Mouse (Mus musculus) megakaryocyte progenitor cell, adult 5-6 weeks (primary cell): Measurements from ENCODE around the gene Mfap3. TPM values are rescaled to one million over a fixed set of nuclear protein-coding genes. Genes with fewer than 3 reads are reported as not detected.

Experiments used
- ATAC-seq: replicated peaks from 2 replicates; pipeline ENCODE4 v1.8.0; 2016; ENCODE audit warnings: mild to moderate bottlenecking, moderate TSS enrichment, inconsistent platforms; ENCODE audit not compliant: poor library complexity
- total RNA-seq, 2 experiments: library from RNA; stranded (forward) in 1 of 2; stranded (reverse) in 1 of 2; fragments of 157-497, 149-512 nt in 1 of 2; fragments of 200-1000 nt in 1 of 2; gene quantifications; 2 replicates each; pipeline versions ENCODE4 v1.2.3 to v1.2.4; 2015 to 2017

The Mfap3 gene
- total RNA-seq (2015): 24.0 and 25.7 TPM in 2 replicates
- 24.0 and 26.7 TPM in 2 replicates for total RNA-seq (2017)

DNA sequence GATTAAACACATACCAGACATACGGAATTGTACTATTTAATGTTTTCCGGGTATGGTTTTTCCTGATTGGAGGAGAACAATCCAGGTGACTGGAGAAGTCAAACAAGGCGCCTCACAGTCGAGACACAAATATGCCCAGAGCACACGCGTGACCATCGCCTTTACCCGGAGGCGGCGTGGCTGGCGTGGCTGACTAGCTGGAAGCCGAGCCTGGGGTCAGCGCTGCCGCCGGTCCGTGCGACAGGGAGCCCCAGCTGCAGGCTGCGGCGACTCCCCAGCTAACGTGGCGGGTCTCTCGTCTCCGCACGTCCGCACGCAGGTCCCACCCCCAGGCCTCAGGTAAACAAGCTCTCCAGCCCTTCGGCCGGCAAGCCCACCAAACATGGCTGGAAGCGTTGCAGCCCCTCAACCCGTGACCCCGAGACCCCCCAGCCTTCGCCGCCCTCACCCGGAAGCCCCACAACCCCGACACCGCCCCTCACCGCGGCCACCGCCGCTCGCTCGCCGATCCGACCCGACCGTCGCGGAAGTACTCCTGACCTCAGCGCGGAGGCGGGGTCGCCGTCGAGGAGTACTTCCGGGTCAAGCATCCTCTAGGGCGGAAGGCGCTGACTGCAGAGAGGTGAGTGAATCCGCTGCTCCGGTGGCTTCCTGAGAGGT lies at the start of gene Mfap3, which contains the start of gene Fam114a2:
Mfap3 (plus strand) TSS at position 574 of the 660 bp plus-strand sequence.
Fam114a2 (minus strand) TSS at position 527 of the 660 bp plus-strand sequence.
- peak; percentile 98 for ATAC-seq

DNA sequence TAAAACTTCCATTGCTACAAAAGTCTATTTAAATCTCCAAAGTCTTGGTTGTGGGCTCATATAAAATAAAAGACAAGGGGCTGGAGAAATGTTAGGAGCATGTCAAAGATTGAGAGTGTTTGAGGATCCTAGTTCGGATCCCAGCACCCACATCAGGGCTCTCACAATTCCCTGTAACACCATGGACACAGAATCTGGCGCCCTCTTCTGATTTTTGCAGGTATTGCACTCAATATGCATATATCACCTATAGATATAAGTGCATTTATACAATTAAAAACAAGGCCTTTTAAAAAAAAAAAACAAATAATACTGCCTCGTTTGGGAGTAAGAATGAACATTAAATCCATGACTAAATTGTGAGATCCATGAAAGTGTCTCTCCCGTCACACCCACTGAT lies 49.8 kb upstream of the Mfap3 start:
- ATAC-seq: no peak

DNA sequence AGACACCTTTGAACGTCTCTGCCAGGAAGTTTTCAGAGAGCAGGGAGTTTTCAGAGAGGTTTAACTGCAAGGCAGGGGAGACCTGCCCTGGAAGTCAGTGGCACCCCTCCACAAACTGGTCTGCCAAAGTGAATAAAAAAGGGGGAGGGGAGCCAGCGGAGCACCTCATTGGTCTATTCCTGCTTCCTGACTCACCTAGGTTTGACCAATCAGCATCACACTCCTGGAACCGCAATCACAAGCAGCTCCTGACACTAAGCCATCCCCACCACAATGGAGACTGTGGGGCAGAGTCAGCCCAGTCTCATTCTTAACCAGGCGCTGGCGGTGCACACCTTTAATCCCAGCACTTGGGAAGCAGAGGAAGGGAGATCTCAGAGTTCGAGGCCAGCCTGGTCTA lies 48.4 kb upstream of the Mfap3 start:
- no peak for ATAC-seq

DNA sequence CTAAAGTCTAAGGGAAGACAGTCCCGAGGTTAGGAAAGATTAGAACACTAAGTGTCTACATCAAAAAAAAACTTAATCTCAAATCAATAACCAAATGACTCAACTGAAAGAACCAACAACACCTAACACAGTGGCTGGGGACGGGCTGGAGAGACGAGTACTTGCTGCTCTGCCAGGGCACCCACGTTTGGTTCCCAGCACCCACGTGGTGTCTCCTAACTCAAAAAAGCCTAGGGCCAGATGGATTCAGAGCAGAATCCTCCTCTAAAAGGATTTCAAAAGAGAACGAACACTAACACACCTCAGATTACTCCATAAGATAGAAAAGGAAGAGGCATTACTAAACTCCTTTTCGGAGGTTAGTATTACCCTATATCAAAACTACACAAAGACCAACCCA lies 47.5 kb upstream of the Mfap3 start:
- ATAC-seq: no peak

DNA sequence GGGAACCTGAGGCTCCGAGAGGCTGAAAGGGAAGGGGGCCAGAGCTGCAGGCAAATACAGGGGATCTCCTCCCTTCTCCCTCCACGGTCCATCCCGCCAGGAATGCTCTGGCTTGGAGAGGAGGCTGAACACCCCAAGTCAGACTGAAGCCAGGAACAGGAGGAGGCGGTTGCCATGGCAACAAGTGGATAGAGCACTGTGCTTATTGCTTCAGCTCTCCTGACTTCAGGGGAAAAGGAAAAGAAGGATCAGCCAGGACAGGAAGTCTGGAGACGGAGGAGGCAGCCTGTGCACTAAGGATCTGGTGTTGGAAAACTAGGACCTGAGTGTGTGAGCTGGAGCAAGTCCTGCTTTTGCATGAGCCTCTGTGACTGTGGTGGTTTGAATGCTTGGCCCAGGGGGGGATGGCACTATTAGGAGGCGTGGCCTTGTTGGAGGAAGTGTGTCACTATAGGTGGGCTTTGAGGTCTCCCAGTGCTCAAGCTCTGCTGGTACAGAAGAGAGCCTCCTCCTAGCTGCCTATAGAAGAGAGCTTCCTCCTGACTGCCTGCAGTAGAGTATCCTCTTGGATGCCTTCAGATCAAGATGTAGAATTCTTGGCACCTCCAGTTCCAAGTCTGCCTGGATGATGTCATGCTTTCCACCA lies 44.0 kb upstream of the Mfap3 start:
- no peak for ATAC-seq

DNA sequence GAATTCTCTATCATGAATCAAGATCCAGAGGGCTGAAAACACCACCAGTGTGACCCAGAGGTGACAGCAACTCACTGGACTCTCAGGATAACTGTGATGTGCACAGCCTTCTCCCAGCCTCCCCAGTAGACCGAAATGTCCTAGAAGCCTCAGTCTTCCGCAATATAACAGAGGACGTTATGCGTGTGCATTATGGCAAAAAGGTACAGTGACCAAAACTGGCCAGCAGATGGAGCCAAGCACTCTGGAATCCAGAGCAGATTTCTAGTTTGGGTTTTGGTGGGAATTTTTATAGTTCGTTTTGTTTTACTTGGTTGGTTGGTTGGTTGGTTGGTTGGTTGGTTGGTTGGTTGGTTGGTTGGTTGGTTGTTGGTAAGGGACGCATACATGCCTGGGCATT lies 43.3 kb upstream of the Mfap3 start:
- peak; percentile 86 for ATAC-seq

DNA sequence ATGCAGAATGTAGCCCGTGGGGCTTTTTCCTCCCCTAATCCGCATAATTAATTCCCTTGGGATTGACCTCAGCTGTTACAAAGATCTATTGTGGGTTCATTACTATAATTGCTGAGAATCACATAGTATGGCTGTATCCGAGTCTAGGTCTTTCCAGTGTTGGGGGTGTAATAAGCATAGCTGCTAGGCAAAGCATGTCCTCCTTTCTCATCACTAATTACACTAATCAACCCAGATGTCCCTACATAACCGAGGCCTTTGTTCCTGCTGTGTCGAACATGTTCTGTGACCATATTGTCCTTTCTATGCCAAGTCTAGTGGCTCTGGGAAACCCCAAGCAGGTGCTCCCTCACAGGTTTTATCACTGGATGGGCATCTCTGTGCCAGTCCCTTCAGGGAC lies 40.4 kb upstream of the Mfap3 start:
- no peak for ATAC-seq

DNA sequence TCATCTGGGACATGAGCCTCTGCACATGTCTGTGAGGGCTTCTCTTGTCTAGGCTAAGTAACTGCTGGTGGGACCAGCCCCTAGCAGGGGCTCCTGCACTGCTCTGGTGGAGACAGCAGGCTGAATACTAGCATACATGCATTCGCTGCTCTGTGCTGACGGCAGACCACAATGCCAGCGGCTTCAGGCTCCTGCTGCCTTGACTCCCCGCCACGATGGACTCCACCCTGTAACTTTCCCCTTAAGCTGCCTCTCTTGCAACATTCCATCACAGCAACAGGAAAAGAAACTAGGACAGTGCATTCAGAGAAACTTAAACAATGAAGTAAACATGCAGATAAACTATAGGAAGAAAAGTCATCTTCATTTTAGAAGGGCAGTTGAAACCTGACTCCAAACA lies 30.0 kb upstream of the Mfap3 start:
- no peak for ATAC-seq

DNA sequence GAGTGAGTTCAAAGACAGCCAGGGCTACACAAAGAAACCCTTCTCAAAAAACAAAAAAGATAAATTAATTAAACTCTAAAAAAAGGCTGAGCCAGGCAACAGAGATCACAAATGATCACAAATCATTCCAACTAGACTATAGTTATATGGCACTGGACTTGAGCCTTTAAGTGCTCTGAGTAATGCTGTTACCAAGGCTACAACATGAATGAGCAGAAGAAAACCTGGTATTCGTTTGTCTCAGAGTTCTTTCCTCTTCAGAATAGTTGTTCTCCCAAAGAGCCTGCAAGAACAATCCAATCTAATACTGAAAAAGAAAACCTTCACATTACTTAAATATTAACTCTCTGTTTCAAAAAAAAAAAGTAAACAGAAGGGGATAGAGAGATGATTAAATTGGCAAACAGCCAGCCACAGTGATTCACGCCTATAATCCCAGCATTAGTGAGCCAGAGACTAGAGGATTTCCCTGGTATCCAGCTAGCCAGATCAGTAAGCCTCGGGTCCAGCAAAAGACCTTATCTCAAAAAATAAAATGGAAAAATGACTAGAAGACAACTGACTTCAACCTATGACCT lies 21.9 kb upstream of the Mfap3 start:
- ATAC-seq: no peak

DNA sequence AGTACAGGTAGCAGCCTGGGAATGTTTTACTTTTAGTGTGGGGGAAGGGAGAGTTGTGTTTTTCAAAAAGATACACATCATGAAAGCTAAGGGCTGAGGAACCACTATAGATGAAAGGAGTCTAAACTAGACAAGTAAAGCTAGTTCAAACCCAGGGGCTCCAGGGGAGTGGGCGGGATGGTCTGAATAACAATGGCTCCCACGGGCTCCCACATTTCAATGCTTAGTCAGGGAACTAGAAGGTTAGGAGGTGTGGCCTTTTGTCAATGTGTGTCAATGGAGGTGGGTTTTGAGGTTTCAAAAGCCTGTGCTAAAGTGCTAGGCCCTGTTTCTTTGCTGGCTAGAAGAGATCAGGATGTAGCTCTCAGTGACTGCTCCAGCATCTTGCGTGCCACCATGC lies 20.8 kb upstream of the Mfap3 start:
- ATAC-seq: no peak

DNA sequence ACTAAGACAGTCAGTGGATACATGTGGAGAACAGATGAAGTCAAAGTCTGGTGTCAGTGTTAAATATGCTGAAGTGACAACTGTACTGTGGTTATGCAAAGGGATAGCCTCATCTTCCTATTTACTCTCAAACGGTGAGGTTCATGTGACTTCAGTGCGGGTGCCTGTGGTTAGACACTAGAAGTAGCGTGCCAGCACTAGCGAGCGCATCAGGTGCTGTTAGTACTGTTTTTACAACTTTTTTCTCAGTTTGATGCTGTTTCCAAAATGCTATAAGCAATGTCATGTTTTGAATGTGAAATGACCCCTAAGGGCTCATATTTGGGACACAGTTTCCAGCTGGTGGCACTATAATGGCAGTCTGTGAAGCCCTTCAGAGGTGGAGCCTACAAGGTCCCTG lies 20.2 kb upstream of the Mfap3 start:
- ATAC-seq: no peak

DNA sequence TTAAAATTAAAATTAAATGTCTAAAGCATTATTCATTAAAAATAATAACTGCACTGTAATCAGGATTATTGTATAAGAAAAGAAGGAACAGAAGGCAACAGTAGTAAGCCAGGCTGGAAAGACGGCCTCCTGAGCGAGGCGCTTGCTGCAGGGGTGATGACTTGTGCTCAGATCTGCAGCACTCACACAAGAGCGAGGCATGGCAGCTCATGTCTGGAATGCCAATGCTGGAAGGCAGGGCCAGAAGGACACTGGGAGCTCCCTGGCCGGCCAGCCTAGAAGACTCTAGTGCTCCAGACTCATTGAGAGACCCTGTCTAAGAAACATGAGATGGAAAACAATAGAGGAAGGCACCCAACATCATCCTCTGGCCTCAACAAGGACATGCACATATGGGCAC lies 15.3 kb upstream of the Mfap3 start:
- ATAC-seq: no peak

DNA sequence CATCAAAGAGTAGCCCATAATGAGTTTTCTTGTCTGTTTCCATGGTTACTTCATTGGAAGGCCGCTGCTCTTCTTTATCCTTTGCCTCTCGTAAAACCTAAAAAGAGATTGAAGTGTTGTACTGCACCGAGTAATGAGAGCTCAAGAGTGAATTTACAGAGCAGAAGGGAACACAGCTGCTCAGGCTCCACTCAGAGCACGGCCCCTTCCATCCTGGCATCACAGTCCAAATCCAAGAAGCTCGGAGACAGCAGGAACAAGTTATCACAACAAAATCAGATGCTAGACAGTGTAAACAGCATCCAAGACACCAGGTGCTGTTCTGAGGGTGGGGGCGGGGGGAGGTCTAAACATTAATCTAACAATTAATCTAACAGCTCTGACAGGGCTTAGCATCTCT lies 11.6 kb upstream of the Mfap3 start:
- ATAC-seq: no peak

DNA sequence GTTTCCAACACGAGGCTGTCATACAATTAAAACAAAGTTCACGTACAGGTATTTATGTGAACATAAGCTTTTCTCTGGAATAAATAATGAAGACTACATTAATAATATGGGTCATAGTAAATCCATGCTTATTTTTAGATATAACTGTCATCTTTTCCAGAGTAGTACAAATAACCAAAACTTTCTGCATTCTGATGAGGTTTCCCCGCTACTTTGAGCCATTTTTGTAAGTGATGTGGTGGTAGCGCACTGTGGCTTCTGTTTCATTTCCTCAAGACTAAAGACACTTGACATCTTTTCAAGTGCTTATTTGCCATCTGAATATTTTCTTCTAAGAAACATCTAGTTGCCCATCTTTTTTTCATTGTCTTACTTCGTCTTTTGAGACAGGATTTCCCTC lies 3.2 kb upstream of the Mfap3 start:
- ATAC-seq: no peak

DNA sequence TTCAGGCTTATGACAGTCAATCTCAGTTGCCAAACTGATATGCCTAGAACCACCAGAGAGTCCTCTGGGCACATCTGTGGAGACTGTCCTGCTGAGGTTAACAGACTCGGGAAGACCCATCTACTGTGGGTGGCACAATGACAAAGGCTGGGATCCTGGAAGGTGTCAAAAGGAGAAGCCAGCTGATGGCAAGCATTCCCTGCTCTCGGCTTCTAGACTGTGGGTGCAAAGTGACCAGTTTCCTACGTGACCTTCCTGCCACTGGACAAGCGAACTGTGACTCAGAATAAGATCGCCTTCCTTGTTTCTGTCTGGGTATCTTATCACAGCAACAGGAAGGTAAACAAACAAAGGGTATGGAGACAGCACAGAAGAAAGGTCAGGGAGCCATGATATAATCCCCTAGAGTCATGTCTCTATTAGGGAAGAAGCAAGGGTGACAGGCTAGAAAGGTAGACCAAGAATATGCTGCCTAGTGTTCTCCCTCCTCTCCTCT lies 1.5 kb upstream of the Mfap3 start:
- ATAC-seq: no peak

DNA sequence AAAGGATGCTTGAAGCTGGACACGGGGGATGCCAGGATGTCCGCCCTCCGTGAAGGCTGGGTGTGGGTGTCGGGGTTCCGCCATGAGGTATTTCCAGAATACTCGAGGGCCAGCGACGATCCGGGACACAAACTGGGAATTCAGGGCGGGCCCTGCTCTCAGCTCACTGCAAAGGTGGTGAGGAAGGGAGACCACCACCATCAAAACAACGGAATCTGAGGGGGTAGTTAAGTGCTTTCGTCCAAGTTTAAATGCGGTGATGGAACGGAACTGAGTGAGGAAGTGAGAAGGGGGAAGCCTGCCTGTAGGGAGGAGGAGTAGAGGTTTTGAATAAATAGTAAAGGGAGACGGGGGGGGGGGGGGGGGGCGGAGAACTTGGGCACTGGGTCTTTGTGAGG lies 286 bp downstream of the Mfap3 start:
- peak; percentile 45 for ATAC-seq

DNA sequence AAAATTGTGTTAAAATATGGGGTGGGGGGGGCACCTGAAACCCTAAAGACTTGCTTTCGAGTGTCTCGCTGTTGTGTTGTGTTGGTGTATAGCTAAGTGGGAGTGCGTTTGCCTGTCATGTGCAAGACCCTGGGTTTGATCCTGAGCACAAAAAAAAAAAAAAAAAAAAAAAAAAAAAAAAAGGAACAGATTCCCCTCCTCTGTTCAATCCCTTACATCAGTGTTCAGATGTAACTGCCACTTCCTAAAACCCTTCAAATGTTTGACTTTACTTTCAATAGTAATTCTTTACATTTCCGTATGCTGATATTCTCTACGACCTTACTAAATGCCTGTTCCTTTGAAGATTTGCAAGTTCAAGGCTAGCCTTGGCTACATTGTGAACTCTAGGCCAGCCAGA lies 840 bp downstream of the Mfap3 start:
- ATAC-seq: no peak

DNA sequence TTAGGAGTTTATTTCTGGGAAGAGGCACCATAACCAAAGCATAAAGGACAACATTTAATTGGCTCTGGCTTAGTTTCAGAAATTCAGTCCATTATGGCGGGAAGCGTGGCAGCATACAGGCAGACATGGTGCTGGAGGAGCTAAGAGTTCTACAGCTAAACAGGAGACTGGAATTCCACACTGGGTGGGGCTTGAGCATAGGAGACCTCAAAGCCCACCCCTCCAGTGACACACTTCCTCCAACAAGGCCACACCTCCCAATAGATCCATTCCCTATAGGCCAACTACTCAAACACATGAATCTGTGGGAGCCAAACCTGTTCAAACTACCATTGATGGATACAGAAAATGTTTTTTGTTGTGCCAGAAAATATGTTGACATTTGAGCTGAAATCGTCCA lies 2.7 kb downstream of the Mfap3 start:
- ATAC-seq: no peak

DNA sequence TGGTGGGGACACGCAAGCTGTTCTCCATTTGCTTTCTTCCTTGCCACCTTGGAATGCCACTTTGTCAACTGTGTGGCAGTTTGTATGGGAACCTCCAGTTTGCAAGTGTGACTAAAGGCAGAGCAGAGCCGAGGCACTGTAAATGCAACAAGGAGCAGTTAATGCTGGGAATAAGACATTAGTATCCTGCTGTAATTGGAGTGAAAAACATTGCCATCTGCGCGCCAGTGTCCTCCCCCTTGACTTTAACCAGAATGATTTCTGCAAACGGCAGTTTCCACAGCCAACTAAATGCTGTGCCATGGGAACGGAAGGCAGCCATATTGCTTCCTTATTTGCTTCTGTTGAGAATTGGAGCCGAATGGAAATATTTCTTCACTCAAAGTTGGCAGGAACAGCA lies 3.6 kb downstream of the Mfap3 start:
- no peak for ATAC-seq

DNA sequence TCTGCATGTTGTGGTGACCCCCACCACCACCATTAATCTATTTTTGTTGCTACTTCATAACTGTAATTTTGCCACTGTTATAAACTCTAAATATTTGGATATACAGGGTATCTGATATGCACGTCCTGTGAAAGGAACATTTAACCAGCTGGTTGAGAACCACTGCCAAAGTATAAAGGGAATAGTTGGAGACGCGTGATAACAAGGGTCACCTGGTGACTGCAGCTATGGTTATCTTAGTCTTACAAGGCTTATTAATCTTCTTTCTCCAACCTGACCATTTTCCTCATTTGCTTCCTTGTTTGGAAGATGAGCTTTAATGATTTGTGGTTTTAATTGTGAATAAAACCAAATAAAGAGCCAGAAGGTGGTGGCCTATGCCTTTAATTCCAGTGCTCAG lies 5.0 kb downstream of the Mfap3 start:
- no peak for ATAC-seq

DNA sequence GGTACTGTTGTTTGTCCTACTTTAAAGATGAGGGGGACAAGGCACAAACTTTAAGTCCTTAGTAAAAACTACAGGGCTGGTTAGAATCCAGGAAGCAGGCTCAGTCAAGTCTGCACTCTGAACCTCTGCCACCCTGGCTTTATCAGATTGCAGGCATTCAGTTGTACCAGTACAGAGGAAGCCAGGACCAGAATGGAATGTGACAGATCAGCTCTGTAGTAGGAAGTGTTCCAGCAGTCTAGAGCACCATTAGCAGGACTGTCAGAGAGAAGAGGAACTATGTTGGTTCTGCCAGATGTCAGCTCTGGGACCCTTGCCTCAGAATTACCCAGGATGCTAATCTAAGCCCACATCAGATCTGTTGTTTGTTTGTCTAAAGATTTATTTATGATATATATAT lies 6.1 kb downstream of the Mfap3 start:
- peak; percentile 60; the same call in 1 of the 2 replicates for ATAC-seq

DNA sequence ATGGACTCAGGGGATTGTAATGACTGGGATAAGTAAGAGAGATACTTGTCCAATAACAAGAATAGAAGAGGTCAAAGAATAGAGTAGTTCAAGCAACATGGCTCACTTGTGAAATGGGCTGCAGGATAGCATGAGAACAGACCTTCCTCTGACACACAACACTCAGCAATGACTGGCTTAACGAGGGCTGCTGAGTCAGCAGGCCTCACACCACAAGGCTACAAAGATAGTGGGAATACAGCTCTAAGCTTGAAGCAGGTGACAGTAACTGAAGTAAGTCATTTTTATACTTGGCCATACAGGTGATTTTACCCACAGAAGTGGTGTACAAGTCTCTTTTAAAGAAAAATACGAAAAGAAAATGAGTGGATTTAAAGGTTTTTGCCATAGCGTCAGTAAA lies 7.4 kb downstream of the Mfap3 start:
- no peak for ATAC-seq
